Mouse (Mus musculus) E14TG2a.4 (cell line): ENCODE data around the gene A930009A15Rik.

Experiments used
- CTCF ChIP-seq: conservative IDR thresholded peaks from 2 replicates; pipeline ENCODE4 v1.5.1; 2014; ENCODE audit warnings: low read length
- POU5F1 ChIP-seq: IDR thresholded peaks from 2 replicates; pipeline ENCODE4 v1.6.1; 2014; ENCODE audit warnings: low read length, borderline replicate concordance

DNA sequence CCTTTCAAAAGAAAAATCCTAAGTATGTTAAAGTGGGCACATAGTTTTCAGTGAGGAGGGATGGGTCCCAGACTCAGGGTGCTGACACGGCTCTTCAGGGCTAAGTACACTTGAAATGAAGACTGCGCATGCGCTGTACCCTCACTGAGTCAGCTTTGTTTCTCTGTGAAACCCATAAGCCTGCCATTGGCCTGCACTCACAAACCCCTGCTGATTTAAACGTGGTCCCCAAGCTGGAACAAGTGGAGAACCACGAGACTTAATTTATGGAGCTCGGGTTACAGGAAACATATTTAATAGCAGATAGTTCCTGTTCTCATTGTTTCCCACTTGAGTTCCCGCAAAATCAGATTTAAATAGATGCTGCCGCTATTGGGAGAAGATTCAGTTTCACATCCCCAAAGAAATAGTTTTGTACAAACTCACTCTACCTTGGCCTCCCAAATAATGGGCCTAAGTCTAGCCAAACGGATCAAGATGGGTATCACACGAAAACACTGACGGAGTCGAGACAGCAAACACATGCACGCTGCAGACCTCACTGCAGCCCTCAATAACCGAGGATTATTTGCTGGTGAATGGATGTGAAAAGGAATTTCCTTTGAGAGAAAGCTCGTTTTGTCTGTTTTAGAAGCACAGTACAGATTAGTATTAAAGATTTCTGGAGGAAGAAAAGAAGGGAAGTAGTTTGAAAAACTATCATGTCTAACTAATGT is 54.3 kb downstream of the A930009A15Rik start:
- TF ChIP-seq CTCF (no peak), POU5F1 (no peak)
